Mouse (Mus musculus): ENCODE results near the gene Cnih2. TPM values are rescaled to one million over a fixed set of nuclear protein-coding genes. Genes with fewer than 3 reads are reported as not detected.

The Cnih2 gene
- total and polyA plus RNA-seq, 3 experiments = 0.72 to 1.7 TPM; not detected in 1

- Histone ChIP-seq H3K9me3 (replicated peaks; ENCODE audit: low read length) (no peaks in the 10 kb centered on the region), H3K4me2 (ENCODE audit: insufficient read depth, low read depth, poor library complexity, severe bottlenecking) (no peak overlapping the region), H3K4me1 (ENCODE audit: control insufficient read depth in 1 of 2, insufficient read depth in 2 of 2) (peaks cover 8 to 23% of the 10 kb centered on the region in 2 experiments; a peak in 3 of 4 replicates), H3K4me3 (replicated peaks in 1 of 3; ENCODE audit: low read depth in 2 of 3, low read length in 2 of 3, poor library complexity in 1 of 3) (no peak overlapping the region), H3K9ac (ENCODE audit: insufficient read depth, low read depth) (no peak overlapping the region), H3K27me3 (replicated peaks) (peaks cover 84% of the 10 kb centered on the region), H3K27ac (ENCODE audit: insufficient read depth, low read depth) (no peak overlapping the region), H3K79me2 (replicated peaks; ENCODE audit: control insufficient read depth, extremely low read depth, insufficient read depth, poor library complexity, severe bottlenecking) (no peaks in the 10 kb centered on the region), H3K36me3 (replicated peaks in 1 of 2; ENCODE audit: control insufficient read depth in 1 of 2, insufficient read depth in 1 of 2, low read length in 1 of 2) (no peaks in the 10 kb centered on the region)
- dilution Hi-C loops (cut with MboI; ENCODE audit: extremely low pct_ligation_motif_present, extremely low pct_unique_long_range_greater_than_20kb, low sequenced_read_pairs) (no loop called here), in situ Hi-C loops (cut with MboI; ENCODE audit: low pct_ligation_motif_present, low pct_unique_long_range_greater_than_20kb, low sequenced_read_pairs) (no loop called here)
- no peak for DNase-seq (ENCODE audit: extremely low read depth)
- TF ChIP-seq CHD1 (IDR thresholded peaks at IDR 0.05; ENCODE audit: low read depth, low read length) = no peak
- TF ChIP-seq CHD2 (IDR thresholded peaks at IDR 0.05; ENCODE audit: low read length) = no peak
- TF ChIP-seq HCFC1 (IDR thresholded peaks at IDR 0.05; ENCODE audit: low read depth, low read length) = no peak
- TF ChIP-seq MXI1 (IDR thresholded peaks at IDR 0.05; ENCODE audit: low read depth, low read length) = no peak
- no peak for TF ChIP-seq USF2 (conservative IDR thresholded peaks at IDR 0.05; ENCODE audit: low read depth, low read length)
- no peak for TF ChIP-seq JUN (IDR thresholded peaks at IDR 0.05; ENCODE audit: insufficient read depth, low read depth, low read length)
- no peak for TF ChIP-seq CTCF (conservative IDR thresholded peaks at IDR 0.05 in 1 of 2, IDR thresholded peaks at IDR 0.05 in 1 of 2; ENCODE audit: low read depth in 2 of 2, low read length in 2 of 2)
- no peak for TF ChIP-seq SIN3A (IDR thresholded peaks at IDR 0.05; ENCODE audit: low read length)
- no peak for TF ChIP-seq ZC3H11A (IDR thresholded peaks at IDR 0.05; ENCODE audit: low read depth, low read length)
- no peak for TF ChIP-seq POLR2AphosphoS2 (IDR thresholded peaks at IDR 0.05; ENCODE audit: low read depth, low read length)
- TF ChIP-seq POLR2A (IDR thresholded peaks at IDR 0.05; ENCODE audit: low read depth, low read length) = no peak
- TF ChIP-seq KAT2A (IDR thresholded peaks at IDR 0.05; ENCODE audit: insufficient replicate concordance, low read length) = no peak
- TF ChIP-seq NELFE (IDR thresholded peaks at IDR 0.05; ENCODE audit: low read depth, low read length) = no peak
These were observed 28.3 kb downstream of the Cnih2 start for GRCm38 (mm10) chr19:5069978-5070377.

GRCm38 (mm10) chr19:5069486-5069885, 28.8 kb downstream of the Cnih2 start:
- H3K4me2 ChIP-seq (ENCODE audit: insufficient read depth, low read depth, poor library complexity, severe bottlenecking) = no peak overlapping the region
- H3K79me2 ChIP-seq (replicated peaks; ENCODE audit: control insufficient read depth, extremely low read depth, insufficient read depth, poor library complexity, severe bottlenecking) = no peaks in the 10 kb centered on the region
- TF ChIP-seq USF1 (IDR thresholded peaks at IDR 0.05; ENCODE audit: low read depth, low read length) (no peak), ZKSCAN1 (IDR thresholded peaks at IDR 0.05; ENCODE audit: borderline replicate concordance, low read depth, low read length) (no peak), CHD1 (IDR thresholded peaks at IDR 0.05; ENCODE audit: low read depth, low read length) (no peak), SIN3A (IDR thresholded peaks at IDR 0.05; ENCODE audit: low read length) (no peak), NELFE (IDR thresholded peaks at IDR 0.05; ENCODE audit: low read depth, low read length) (no peak), CHD2 (IDR thresholded peaks at IDR 0.05; ENCODE audit: low read length) (no peak), IRF4 (IDR thresholded peaks at IDR 0.05; ENCODE audit: low read depth, low read length) (no peak), BHLHE40 (IDR thresholded peaks at IDR 0.05; ENCODE audit: low read depth, low read length) (no peak), JUN (IDR thresholded peaks at IDR 0.05; ENCODE audit: insufficient read depth, low read depth, low read length) (no peak), USF2 (conservative IDR thresholded peaks at IDR 0.05; ENCODE audit: low read depth, low read length) (no peak), RAD21 (IDR thresholded peaks at IDR 0.05; ENCODE audit: low read depth, low read length) (no peak), MAZ (IDR thresholded peaks at IDR 0.05; ENCODE audit: low read depth, low read length) (no peak), ZC3H11A (IDR thresholded peaks at IDR 0.05; ENCODE audit: low read depth, low read length) (no peak), POLR2AphosphoS2 (IDR thresholded peaks at IDR 0.05; ENCODE audit: low read depth, low read length) (no peak), TBP (conservative IDR thresholded peaks at IDR 0.05; ENCODE audit: low read depth, low read length) (no peak), ELF1 (IDR thresholded peaks at IDR 0.05; ENCODE audit: low read depth, low read length) (no peak), PAX5 (IDR thresholded peaks at IDR 0.05; ENCODE audit: low read length) (no peak), POLR2A (IDR thresholded peaks at IDR 0.05; ENCODE audit: low read depth, low read length) (no peak), SMC3 (IDR thresholded peaks at IDR 0.05; ENCODE audit: low read depth, low read length) (no peak)
- dilution Hi-C loops (cut with MboI; ENCODE audit: extremely low pct_ligation_motif_present, extremely low pct_unique_long_range_greater_than_20kb, low sequenced_read_pairs) = no loop called here
- DNase-seq (ENCODE audit: extremely low read depth) = no peak
- no peaks in the 10 kb centered on the region for H3K9me3 ChIP-seq (replicated peaks; ENCODE audit: low read length)
- H3K36me3 ChIP-seq (replicated peaks in 1 of 2; ENCODE audit: control insufficient read depth in 1 of 2, insufficient read depth in 1 of 2, low read length in 1 of 2) = no peaks in the 10 kb centered on the region
- no peak overlapping the region for H3K4me3 ChIP-seq (replicated peaks in 1 of 3; ENCODE audit: low read depth in 2 of 3, low read length in 2 of 3, poor library complexity in 1 of 3)
- peaks cover 85% of the 10 kb centered on the region for H3K27me3 ChIP-seq (replicated peaks)
- H3K9ac ChIP-seq (ENCODE audit: insufficient read depth, low read depth) = no peak overlapping the region
- in situ Hi-C loops (cut with MboI; ENCODE audit: low pct_ligation_motif_present, low pct_unique_long_range_greater_than_20kb, low sequenced_read_pairs) = no loop called here
- peaks cover 6 to 23% of the 10 kb centered on the region in 2 experiments; a peak in 3 of 4 replicates for H3K4me1 ChIP-seq (ENCODE audit: control insufficient read depth in 1 of 2, insufficient read depth in 2 of 2)
- no peak overlapping the region for H3K27ac ChIP-seq (ENCODE audit: insufficient read depth, low read depth)
